Mouse (Mus musculus) heart, postnatal 0 days (tissue): Measurements from ENCODE around the gene Tbxas1.

ENCODE experiments used
- CTCF ChIP-seq: IDR thresholded peaks from 2 replicates; pipeline ENCODE4 v1.5.1; 2016; ENCODE audit warnings: antibody characterized with exemption, control low read depth, low read depth
- EP300 ChIP-seq: IDR thresholded peaks from 2 replicates; pipeline ENCODE4 v1.6.1; 2016; ENCODE audit warnings: antibody characterized with exemption, low read depth

- TF ChIP-seq CTCF = no peak
- no peak for TF ChIP-seq EP300
Observed at GRCm38 (mm10) chr6:38947282-38947681, 72.1 kb downstream of the Tbxas1 start.
